Mouse (Mus musculus): ENCODE measurements around the gene 1700013G24Rik.

GRCm38 (mm10) chr4:137414936-137415335, 38.1 kb upstream of the 1700013G24Rik start:
- TF ChIP-seq CTCF (IDR thresholded peaks at IDR 0.05; ENCODE audit: low read depth, low read length), result no peak
- TF ChIP-seq POLR2A (IDR thresholded peaks at IDR 0.05; ENCODE audit: insufficient read depth, low read length), result no peak

Measured in ES-Bruce4 (cell line).